Mouse (Mus musculus): ENCODE measurements at regions not wholly inside any gene's neighbourhood (a gene's known extent, or its start where the extent isn't known, plus 50 kb on each side); places are given as distances from the start of the nearest gene placed in this dataset.

DNA sequence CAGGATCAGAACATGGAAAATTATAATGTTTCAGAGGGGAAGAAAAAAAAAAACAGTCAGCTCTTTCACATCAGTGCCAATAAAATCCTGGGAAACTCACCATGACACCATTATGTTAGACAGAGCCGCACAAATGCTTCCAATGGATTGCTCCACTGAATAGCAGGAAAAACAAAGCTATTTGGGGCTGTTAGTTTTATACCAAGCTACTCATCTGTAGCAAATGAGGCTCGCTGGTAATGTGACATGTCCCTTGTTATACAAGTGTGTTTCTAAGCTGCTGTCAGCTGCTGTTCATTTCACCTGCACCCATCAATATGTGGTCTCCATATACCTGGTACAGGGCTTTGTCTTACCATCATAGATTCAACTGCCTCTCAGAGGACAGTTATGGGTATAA lies 426.1 kb upstream of the Kif18a start:
- TF ChIP-seq EP300 (IDR thresholded peaks at IDR 0.05), result no peak
- no peak for TF ChIP-seq CTCF (IDR thresholded peaks at IDR 0.05)

All from lung, postnatal 0 days (tissue).